Mouse (Mus musculus): ENCODE measurements around the gene Brpf3. TPM values are rescaled to one million over a fixed set of nuclear protein-coding genes. Genes with fewer than 3 reads are reported as not detected.

Gene Brpf3
- total RNA-seq, 1 experiment = 24.5 TPM

DNA sequence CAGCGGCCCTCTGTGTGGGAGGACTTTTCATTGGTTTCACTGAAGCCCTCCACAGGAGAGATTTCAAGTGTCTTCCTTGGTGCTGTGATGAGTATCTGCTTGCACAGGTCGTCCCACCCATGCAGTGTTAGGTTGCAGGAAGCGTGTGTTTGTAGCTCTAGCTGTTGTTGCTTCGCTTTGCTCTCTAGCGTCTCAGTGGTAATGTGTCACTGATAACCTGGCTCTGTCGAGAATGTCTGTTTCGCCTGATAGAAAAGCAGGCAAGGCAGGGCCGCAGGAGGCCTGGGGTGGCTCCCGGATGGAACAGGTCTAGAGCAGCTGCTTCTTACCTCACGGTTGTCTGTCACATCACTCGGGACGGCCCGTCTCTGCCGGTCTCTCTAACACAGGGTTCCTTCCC, 28.2 kb downstream of the Brpf3 start:
- Histone ChIP-seq H3K27ac (ENCODE audit: insufficient read depth, low read depth, low read length, poor library complexity, severe bottlenecking) (no peak overlapping the region), H3K4me1 (ENCODE audit: control insufficient read depth in 2 of 2, insufficient read depth in 2 of 2, low read length in 2 of 2, poor library complexity in 1 of 2) (peaks cover 0 to 2% of the 10 kb centered on the region in 2 experiments; a peak in 1 of 4 replicates), H3K9ac (ENCODE audit: insufficient read depth, low read depth, low read length, poor library complexity, severe bottlenecking) (no peak overlapping the region), H3K4me3 (ENCODE audit: insufficient read depth in 1 of 2, low read depth in 1 of 2, low read length in 2 of 2, poor library complexity in 1 of 2, severe bottlenecking in 1 of 2) (no peak overlapping the region), H3K9me3 (ENCODE audit: control insufficient read depth, insufficient read depth, low read depth, low read length) (no peaks in the 10 kb centered on the region), H3K36me3 (ENCODE audit: control insufficient read depth, insufficient read depth, low read length, poor library complexity, severe bottlenecking) (peaks cover 54% of the 10 kb centered on the region)
- in situ Hi-C loops (cut with MboI; ENCODE audit: low sequenced_read_pairs in 2 of 2, unreplicated experiment in 2 of 2) = no loop called here
- no peak for DNase-seq (ENCODE audit: low read depth, low spot score)
- TF ChIP-seq ZNF384 (IDR thresholded peaks at IDR 0.05; ENCODE audit: low read depth, low read length) (no peak), HCFC1 (IDR thresholded peaks at IDR 0.05; ENCODE audit: borderline replicate concordance, insufficient read depth, low read length) (no peak), ZC3H11A (IDR thresholded peaks at IDR 0.05; ENCODE audit: borderline replicate concordance, low read depth, low read length) (no peak), MAFK (IDR thresholded peaks at IDR 0.05; ENCODE audit: insufficient read depth, low read depth, low read length) (no peak), CHD2 (IDR thresholded peaks at IDR 0.05; ENCODE audit: low read depth, low read length) (no peak)

DNA sequence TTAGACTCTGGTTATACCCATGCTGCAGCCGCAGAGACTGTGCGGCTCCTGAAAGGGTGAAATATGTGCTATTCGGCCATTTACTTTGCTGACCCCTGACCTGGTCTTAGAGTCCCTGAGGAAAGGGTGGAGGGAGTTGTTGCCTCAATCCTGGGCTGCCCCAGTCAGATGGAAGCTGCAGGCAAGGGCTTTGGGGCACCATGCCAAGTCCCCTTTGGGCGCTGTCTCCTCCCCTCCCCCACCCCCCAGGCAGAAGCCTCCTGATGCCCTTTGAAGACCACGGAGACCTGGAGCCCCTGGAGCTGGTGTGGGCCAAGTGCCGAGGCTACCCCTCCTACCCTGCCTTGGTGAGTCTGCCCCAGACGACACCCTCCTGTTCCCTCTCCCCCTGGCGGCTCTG, 30.2 kb downstream of the Brpf3 start:
- Histone ChIP-seq H3K27ac (ENCODE audit: insufficient read depth, low read depth, low read length, poor library complexity, severe bottlenecking) (no peak overlapping the region), H3K36me3 (ENCODE audit: control insufficient read depth, insufficient read depth, low read length, poor library complexity, severe bottlenecking) (peaks cover 46% of the 10 kb centered on the region), H3K4me3 (ENCODE audit: insufficient read depth in 1 of 2, low read depth in 1 of 2, low read length in 2 of 2, poor library complexity in 1 of 2, severe bottlenecking in 1 of 2) (no peak overlapping the region), H3K9me3 (ENCODE audit: control insufficient read depth, insufficient read depth, low read depth, low read length) (no peaks in the 10 kb centered on the region), H3K4me1 (ENCODE audit: control insufficient read depth in 2 of 2, insufficient read depth in 2 of 2, low read length in 2 of 2, poor library complexity in 1 of 2) (peaks cover 0 to 2% of the 10 kb centered on the region in 2 experiments; a peak in 1 of 4 replicates), H3K9ac (ENCODE audit: insufficient read depth, low read depth, low read length, poor library complexity, severe bottlenecking) (no peak overlapping the region)
- in situ Hi-C loops (cut with MboI; ENCODE audit: low sequenced_read_pairs in 2 of 2, unreplicated experiment in 2 of 2) = no loop called here
- no peak for DNase-seq (ENCODE audit: low read depth, low spot score)
- TF ChIP-seq ZC3H11A (IDR thresholded peaks at IDR 0.05; ENCODE audit: borderline replicate concordance, low read depth, low read length) = no peak
- no peak for TF ChIP-seq CHD2 (IDR thresholded peaks at IDR 0.05; ENCODE audit: low read depth, low read length)
- TF ChIP-seq MAFK (IDR thresholded peaks at IDR 0.05; ENCODE audit: insufficient read depth, low read depth, low read length) = no peak
- TF ChIP-seq ZNF384 (IDR thresholded peaks at IDR 0.05; ENCODE audit: low read depth, low read length) = no peak
- no peak for TF ChIP-seq HCFC1 (IDR thresholded peaks at IDR 0.05; ENCODE audit: borderline replicate concordance, insufficient read depth, low read length)

DNA sequence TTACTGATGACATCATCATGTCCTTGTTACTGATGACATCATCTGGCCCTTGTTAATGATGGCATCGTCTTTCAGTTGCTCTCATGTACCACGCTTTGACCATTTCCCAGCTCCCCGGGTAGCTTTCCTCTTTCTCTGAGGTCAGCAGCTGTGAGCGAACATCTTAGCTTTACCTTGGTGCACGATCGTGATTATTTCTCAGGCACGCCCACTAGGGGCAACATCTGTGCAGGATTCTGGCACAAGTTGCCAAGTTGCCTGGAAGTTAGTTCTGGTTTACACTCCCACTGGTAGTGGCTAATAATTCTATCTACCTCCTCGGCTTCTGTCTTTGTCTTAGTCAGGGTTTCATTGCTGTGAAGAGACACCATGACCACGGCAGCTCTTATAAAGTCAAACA, 31.1 kb downstream of the Brpf3 start:
- Histone ChIP-seq H3K4me3 (ENCODE audit: insufficient read depth in 1 of 2, low read depth in 1 of 2, low read length in 2 of 2, poor library complexity in 1 of 2, severe bottlenecking in 1 of 2) (no peak overlapping the region), H3K27ac (ENCODE audit: insufficient read depth, low read depth, low read length, poor library complexity, severe bottlenecking) (no peak overlapping the region), H3K36me3 (ENCODE audit: control insufficient read depth, insufficient read depth, low read length, poor library complexity, severe bottlenecking) (peaks cover 50% of the 10 kb centered on the region), H3K9ac (ENCODE audit: insufficient read depth, low read depth, low read length, poor library complexity, severe bottlenecking) (no peak overlapping the region), H3K9me3 (ENCODE audit: control insufficient read depth, insufficient read depth, low read depth, low read length) (no peaks in the 10 kb centered on the region), H3K4me1 (ENCODE audit: control insufficient read depth in 2 of 2, insufficient read depth in 2 of 2, low read length in 2 of 2, poor library complexity in 1 of 2) (peaks cover 2 to 3% of the 10 kb centered on the region in 2 experiments; a peak in 1 of 4 replicates)
- no peak for DNase-seq (ENCODE audit: low read depth, low spot score)
- in situ Hi-C loops (cut with MboI; ENCODE audit: low sequenced_read_pairs in 2 of 2, unreplicated experiment in 2 of 2) = no loop called here
- no peak for TF ChIP-seq ZNF384 (IDR thresholded peaks at IDR 0.05; ENCODE audit: low read depth, low read length)

DNA sequence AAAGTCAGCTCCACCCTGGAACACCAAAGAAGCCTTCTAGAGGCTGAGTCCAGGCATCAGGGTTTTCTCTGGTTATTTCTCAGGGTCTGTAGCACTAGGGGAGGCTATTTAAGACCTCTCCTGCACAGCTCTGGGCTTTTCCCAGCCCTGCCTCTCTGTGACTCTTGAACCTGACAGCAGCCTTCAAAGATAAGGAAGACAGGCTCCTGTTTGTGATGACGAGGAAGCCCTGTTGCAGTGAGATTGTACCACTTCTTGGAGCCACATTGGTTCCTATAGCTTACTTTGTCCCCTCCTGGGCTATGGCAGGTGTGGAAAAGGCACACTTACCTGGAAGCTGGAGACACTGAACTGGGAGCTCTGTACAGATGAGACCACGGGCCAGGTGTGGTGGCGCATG, 32.0 kb downstream of the Brpf3 start:
- DNase-seq (ENCODE audit: low read depth, low spot score) = no peak
- in situ Hi-C loops (cut with MboI; ENCODE audit: low sequenced_read_pairs in 2 of 2, unreplicated experiment in 2 of 2) = no loop called here
- peaks cover 47% of the 10 kb centered on the region for H3K36me3 ChIP-seq (ENCODE audit: control insufficient read depth, insufficient read depth, low read length, poor library complexity, severe bottlenecking)
- TF ChIP-seq ZC3H11A (IDR thresholded peaks at IDR 0.05; ENCODE audit: borderline replicate concordance, low read depth, low read length) (no peak), HCFC1 (IDR thresholded peaks at IDR 0.05; ENCODE audit: borderline replicate concordance, insufficient read depth, low read length) (no peak), ZNF384 (IDR thresholded peaks at IDR 0.05; ENCODE audit: low read depth, low read length) (no peak), MAFK (IDR thresholded peaks at IDR 0.05; ENCODE audit: insufficient read depth, low read depth, low read length) (no peak), CHD2 (IDR thresholded peaks at IDR 0.05; ENCODE audit: low read depth, low read length) (no peak)
- peaks cover 2 to 3% of the 10 kb centered on the region in 2 experiments; a peak in 1 of 4 replicates for H3K4me1 ChIP-seq (ENCODE audit: control insufficient read depth in 2 of 2, insufficient read depth in 2 of 2, low read length in 2 of 2, poor library complexity in 1 of 2)
- no peaks in the 10 kb centered on the region for H3K9me3 ChIP-seq (ENCODE audit: control insufficient read depth, insufficient read depth, low read depth, low read length)
- H3K27ac ChIP-seq (ENCODE audit: insufficient read depth, low read depth, low read length, poor library complexity, severe bottlenecking) = no peak overlapping the region
- no peak overlapping the region for H3K9ac ChIP-seq (ENCODE audit: insufficient read depth, low read depth, low read length, poor library complexity, severe bottlenecking)
- no peak overlapping the region for H3K4me3 ChIP-seq (ENCODE audit: insufficient read depth in 1 of 2, low read depth in 1 of 2, low read length in 2 of 2, poor library complexity in 1 of 2, severe bottlenecking in 1 of 2)

DNA sequence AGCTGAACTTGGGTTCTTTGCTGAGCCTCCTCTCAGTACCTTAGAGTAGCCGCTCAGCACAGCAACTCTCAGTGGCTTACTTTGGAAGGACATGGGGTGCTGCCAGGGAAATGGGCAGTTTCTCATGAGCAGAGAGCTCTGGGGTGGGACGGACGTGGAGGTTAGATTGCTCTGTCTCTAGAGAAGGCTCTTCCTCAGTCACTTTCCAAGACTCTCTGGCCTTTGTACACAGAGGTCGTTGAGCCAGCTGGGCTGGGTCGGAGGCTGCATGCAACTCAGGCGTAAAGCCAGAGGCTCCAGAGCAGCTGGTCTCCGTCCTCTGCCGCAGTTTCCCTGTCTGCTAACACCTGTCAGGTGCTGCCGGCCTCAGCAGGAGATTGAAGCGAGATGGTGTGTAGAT, 33.8 kb downstream of the Brpf3 start:
- peaks cover 2 to 3% of the 10 kb centered on the region in 2 experiments; a peak in 1 of 4 replicates for H3K4me1 ChIP-seq (ENCODE audit: control insufficient read depth in 2 of 2, insufficient read depth in 2 of 2, low read length in 2 of 2, poor library complexity in 1 of 2)
- no peak overlapping the region for H3K4me3 ChIP-seq (ENCODE audit: insufficient read depth in 1 of 2, low read depth in 1 of 2, low read length in 2 of 2, poor library complexity in 1 of 2, severe bottlenecking in 1 of 2)
- no peaks in the 10 kb centered on the region for H3K9me3 ChIP-seq (ENCODE audit: control insufficient read depth, insufficient read depth, low read depth, low read length)
- in situ Hi-C loops (cut with MboI; ENCODE audit: low sequenced_read_pairs in 2 of 2, unreplicated experiment in 2 of 2) = no loop called here
- no peak overlapping the region for H3K9ac ChIP-seq (ENCODE audit: insufficient read depth, low read depth, low read length, poor library complexity, severe bottlenecking)
- no peak for DNase-seq (ENCODE audit: low read depth, low spot score)
- H3K27ac ChIP-seq (ENCODE audit: insufficient read depth, low read depth, low read length, poor library complexity, severe bottlenecking) = no peak overlapping the region
- TF ChIP-seq MAFK (IDR thresholded peaks at IDR 0.05; ENCODE audit: insufficient read depth, low read depth, low read length) (no peak), CHD2 (IDR thresholded peaks at IDR 0.05; ENCODE audit: low read depth, low read length) (no peak), HCFC1 (IDR thresholded peaks at IDR 0.05; ENCODE audit: borderline replicate concordance, insufficient read depth, low read length) (no peak), ZC3H11A (IDR thresholded peaks at IDR 0.05; ENCODE audit: borderline replicate concordance, low read depth, low read length) (no peak), ZNF384 (IDR thresholded peaks at IDR 0.05; ENCODE audit: low read depth, low read length) (no peak)
- H3K36me3 ChIP-seq (ENCODE audit: control insufficient read depth, insufficient read depth, low read length, poor library complexity, severe bottlenecking) = peaks cover 43% of the 10 kb centered on the region

Measured in ES-E14 (cell line).